Mouse (Mus musculus) stomach, embryonic 14.5 days (tissue): ENCODE results near the gene Trpc2. TPM values are rescaled to one million over a fixed set of nuclear protein-coding genes. Genes with fewer than 3 reads are reported as not detected.
A peak's percentile ranks its signal among the peaks of the same experiment; 100 is the strongest.

Experiments used
- ATAC-seq: fragments of 200-750 bp; cut with Nextera tagmentation; 2 replicates; pipeline ENCODE4 v1.8.0; 2017; ENCODE audit warnings: low read depth, moderate TSS enrichment; ENCODE audit not compliant: insufficient number of reproducible peaks, insufficient read depth, low FRiP score
- H3K27ac ChIP-seq: fragments of 300-500 bp; sonication (generic); 2 replicates; pipeline ENCODE4 v1.5.1; 2014; ENCODE audit warnings: mild to moderate bottlenecking, low read length, moderate library complexity, mixed read lengths
- H3K27me3 ChIP-seq: fragments of 300-500 bp; sonication (generic); 2 replicates; pipeline ENCODE4 v1.6.1; 2014; ENCODE audit warnings: low read length, control low read depth, mixed read lengths; ENCODE audit not compliant: control insufficient read depth, insufficient read depth
- H3K36me3 ChIP-seq: fragments of 300-500 bp; sonication (generic); 2 replicates; pipeline ENCODE4 v1.6.1; 2014; ENCODE audit warnings: mild to moderate bottlenecking, control low read depth, low read length, moderate library complexity, mixed read lengths; ENCODE audit not compliant: control insufficient read depth, insufficient read depth
- H3K4me1 ChIP-seq: fragments of 300-500 bp; sonication (generic); 2 replicates; pipeline ENCODE4 v1.6.1; 2014; ENCODE audit warnings: low read length, control low read depth, mixed read lengths; ENCODE audit not compliant: control insufficient read depth, insufficient read depth
- H3K4me2 ChIP-seq: fragments of 300-500 bp; sonication (generic); replicated peaks from 2 replicates; pipeline ENCODE4 v1.6.1; 2014; ENCODE audit warnings: low read depth, low read length, control low read depth
- H3K4me3 ChIP-seq: fragments of 300-500 bp; sonication (generic); 2 replicates; pipeline ENCODE4 v1.5.1; 2014; ENCODE audit warnings: low read depth, low read length, control low read depth
- H3K9ac ChIP-seq: fragments of 300-500 bp; sonication (generic); replicated peaks from 2 replicates; pipeline ENCODE4 v1.6.1; 2014; ENCODE audit warnings: low read depth, mild to moderate bottlenecking, control low read depth, low read length, moderate library complexity, mixed read lengths
- H3K9me3 ChIP-seq: fragments of 300-500 bp; sonication (generic); 2 replicates; pipeline ENCODE4 v1.6.1; 2016; ENCODE audit warnings: low read depth, low read length, control low read depth; ENCODE audit not compliant: control insufficient read depth
- WGBS: fragments of 180-500 bp; shearing (Covaris S2); extraction: QIAGEN DNeasy Blood & Tissue Kit; methylation state at CpG from one replicate; pipeline ENCODE4 v1.1.7; 2014; 5-methylcytosine and 5-hydroxymethylcytosine counted together
- polyA plus RNA-seq: library from polyadenylated mRNA; unstranded; fragments of >200 nt; fragmentation: Nextera tagmentation; extraction: Ambion mirVana; gene quantifications from 2 replicates; pipeline ENCODE4 v1.2.1, GENCODE M21; 2014

The Trpc2 gene
- polyA plus RNA-seq, 1 experiment from 2014 or later = not detected

DNA sequence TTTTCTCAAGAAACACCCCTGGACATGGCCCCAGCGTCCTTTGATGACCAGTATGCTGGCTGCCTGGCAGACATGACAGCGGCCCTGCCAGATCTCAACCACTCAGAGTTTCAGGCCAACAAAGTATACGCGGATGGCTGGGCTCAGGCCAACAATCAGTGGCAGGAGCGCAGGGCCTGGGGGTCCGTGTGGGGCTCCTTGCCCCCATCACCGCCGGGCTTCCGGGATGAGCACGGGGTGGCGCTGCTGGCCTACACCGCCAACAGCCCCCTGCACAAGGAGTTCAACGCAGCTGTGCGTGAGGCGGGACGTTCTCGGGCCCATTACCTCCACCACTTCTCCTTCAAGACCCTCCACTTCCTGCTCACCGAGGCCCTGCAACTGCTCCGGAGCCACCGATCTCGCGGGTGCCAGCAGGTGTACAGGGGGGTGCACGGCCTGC, 23.8 kb downstream of the Trpc2 start:
- Histone ChIP-seq H3K27ac (no peak overlapping the region), H3K9ac (0 out of 2 replicates have a peak overlapping the region, but pooled peaks have one; percentile 21), H3K4me3 (peak overlapping the region; percentile 24), H3K9me3 (no peaks in the 10 kb centered on the region), H3K36me3 (no peaks in the 10 kb centered on the region; the same call in 1 of the 2 replicates), H3K4me1 (peaks cover 6% of the 10 kb centered on the region; the same call in 1 of the 2 replicates), H3K4me2 (peak overlapping the region; percentile 66), H3K27me3 (no peaks in the 10 kb centered on the region)
- no peak for ATAC-seq
- WGBS = 16% methylated on average over 21 of the region's 23 CpGs

DNA sequence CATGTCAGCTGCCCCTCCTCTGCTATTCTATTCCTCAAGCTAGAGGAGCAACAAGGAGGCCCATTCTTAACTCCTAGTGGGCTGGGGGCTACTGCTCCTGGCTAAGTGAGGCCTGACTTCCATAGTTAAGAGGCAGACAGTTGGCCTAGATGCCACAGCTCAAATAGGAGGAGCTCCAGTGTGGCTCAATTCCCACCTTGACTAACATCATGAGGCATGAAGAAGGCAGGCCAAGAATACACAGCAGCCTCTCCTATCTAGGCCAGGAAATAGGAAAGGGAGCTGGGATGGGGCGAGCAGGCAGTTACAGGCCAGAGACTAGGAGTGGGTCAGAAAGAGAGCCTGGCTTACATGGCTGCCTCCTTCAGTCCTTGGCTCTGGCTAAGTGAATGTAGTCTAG, 25.3 kb downstream of the Trpc2 start:
- Histone ChIP-seq H3K36me3 (no peaks in the 10 kb centered on the region; the same call in 1 of the 2 replicates), H3K4me2 (no peak overlapping the region), H3K9me3 (no peaks in the 10 kb centered on the region), H3K27ac (no peak overlapping the region), H3K9ac (no peak overlapping the region), H3K4me3 (no peak overlapping the region), H3K4me1 (peaks cover 6% of the 10 kb centered on the region; the same call in 1 of the 2 replicates), H3K27me3 (no peaks in the 10 kb centered on the region)
- no peak for ATAC-seq
- WGBS = 89% methylated on average over 1 of the region's 1 CpGs

DNA sequence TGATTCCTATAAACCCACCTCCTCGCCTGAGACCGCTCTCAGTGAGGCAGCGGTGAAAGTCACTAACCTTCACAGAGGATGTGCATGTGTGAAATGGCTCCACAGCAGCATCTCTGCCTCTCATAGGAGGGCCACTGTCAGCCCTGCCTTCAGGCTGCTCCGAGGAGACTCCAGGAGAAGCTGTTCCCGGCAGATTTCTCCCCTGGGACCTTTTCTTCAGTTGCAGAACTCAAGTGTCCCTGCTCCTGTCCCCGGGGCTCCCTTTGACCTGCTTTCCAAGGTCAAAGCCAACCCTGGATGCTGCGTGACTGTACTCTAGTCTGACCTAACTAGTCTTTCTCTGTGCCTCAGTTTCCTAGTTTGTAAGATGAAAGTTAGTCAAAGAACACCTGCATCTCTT, 26.3 kb downstream of the Trpc2 start, which contains the start of gene Art5:
Gene Art5, minus strand, starts transcription at position 319 of the 400 bp plus-strand sequence.
- WGBS = 77% methylated on average over 7 of the region's 7 CpGs

DNA sequence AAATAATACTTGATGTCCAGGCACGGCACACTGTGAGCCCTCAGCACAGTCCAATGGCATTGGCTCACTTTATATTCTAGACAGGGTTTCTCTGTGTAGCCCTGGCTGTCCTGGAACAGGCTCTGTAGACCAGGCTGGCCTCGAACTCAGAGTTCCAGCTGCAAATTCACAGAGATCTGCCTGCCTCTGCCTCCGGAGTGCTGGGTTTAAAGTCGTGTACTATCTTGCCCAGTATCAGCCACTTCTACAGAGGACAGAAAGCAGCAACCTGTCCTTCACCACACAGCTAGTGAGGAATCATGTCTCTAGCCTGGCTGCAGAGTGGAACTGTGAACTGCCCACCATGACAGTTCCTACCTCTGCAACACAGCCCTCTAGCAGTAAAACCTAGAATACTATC, 26.8 kb downstream of the Trpc2 start:
- no peak for ATAC-seq
- Histone ChIP-seq H3K9ac (no peak overlapping the region), H3K36me3 (no peaks in the 10 kb centered on the region; the same call in 1 of the 2 replicates), H3K4me1 (peaks cover 6% of the 10 kb centered on the region; the same call in 1 of the 2 replicates), H3K27me3 (no peaks in the 10 kb centered on the region), H3K27ac (no peak overlapping the region), H3K4me2 (no peak overlapping the region), H3K9me3 (no peaks in the 10 kb centered on the region), H3K4me3 (no peak overlapping the region)
- WGBS = 92% methylated on average over 4 of the region's 4 CpGs

More for the DNA sequence above, 26.3 kb downstream of the Trpc2 start, which contains the start of gene Art5:
- no peak within 1 kb of the TSS for H3K27ac ChIP-seq
- no peak for ATAC-seq
- H3K9me3 ChIP-seq = no peaks in the 10 kb centered on the region
- peaks cover 6% of the 10 kb centered on the region; the same call in 1 of the 2 replicates for H3K4me1 ChIP-seq
- no peak within 1 kb of the TSS for H3K4me2 ChIP-seq
- no peaks in the 10 kb centered on the region for H3K27me3 ChIP-seq
- no peak within 1 kb of the TSS for H3K9ac ChIP-seq
- H3K36me3 ChIP-seq = no peaks in the 10 kb centered on the region; the same call in 1 of the 2 replicates
- H3K4me3 ChIP-seq = no peak within 1 kb of the TSS

GRCm38 (mm10) chr7:102113151-102113729, 30.3 kb downstream of the Trpc2 start:
- no peak overlapping the region for H3K4me2 ChIP-seq
- H3K36me3 ChIP-seq = no peaks in the 10 kb centered on the region; the same call in 1 of the 2 replicates
- H3K27ac ChIP-seq = no peak overlapping the region
- WGBS = 76% methylated on average over 45 of the region's 45 CpGs
- H3K27me3 ChIP-seq = no peaks in the 10 kb centered on the region
- H3K9ac ChIP-seq = no peak overlapping the region
- H3K4me3 ChIP-seq = no peak overlapping the region
- no peak for ATAC-seq
- no peaks in the 10 kb centered on the region for H3K4me1 ChIP-seq
- H3K9me3 ChIP-seq = no peaks in the 10 kb centered on the region

DNA sequence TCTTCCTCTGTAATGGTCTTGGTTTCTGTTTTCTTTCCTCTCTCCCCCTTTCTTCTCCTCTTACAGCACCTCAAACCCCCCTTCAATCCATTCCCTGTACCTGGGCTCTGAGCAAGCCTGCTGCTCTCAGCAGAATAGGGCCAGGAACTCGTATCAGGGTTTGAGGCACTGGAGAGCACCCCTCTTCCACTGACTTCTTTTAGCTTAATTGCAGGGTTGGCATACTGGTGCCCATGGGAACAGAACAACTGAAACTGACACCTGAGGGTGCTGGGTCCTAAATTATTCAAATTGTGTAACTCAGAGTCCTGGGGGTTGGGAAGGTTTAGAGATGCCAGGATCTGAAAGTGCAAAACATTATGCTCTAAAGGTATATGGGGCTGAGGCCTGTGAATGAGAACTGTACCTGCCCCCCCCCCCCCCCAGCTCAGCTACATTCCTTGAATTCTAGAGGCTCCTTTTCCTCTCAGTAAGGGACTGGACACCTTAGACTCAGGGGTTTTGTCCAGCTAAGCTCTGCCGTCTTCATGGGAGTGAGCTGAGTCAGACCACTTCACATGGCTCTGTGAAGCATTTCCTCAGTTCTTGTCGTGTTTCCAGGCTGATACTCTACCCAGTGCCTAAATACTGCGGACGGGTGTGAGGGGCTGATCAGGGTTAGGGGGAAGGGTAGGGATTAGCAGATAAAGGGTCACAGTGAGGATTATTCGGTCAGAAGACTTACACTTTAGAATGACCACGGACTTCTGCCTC, 33.8 kb downstream of the Trpc2 start, which contains the start of gene Chrna10:
Gene Chrna10, minus strand, starts transcription at position 250 of the 753 bp plus-strand sequence.
- WGBS = 37% methylated on average over 7 of the region's 7 CpGs
- H3K9me3 ChIP-seq = no peaks in the 10 kb centered on the region
- no peak within 1 kb of the TSS for H3K4me3 ChIP-seq
- no peak for ATAC-seq
- H3K4me2 ChIP-seq = no peak within 1 kb of the TSS
- no peak within 1 kb of the TSS for H3K27ac ChIP-seq
- H3K9ac ChIP-seq = no peak within 1 kb of the TSS
- no peaks in the 10 kb centered on the region for H3K27me3 ChIP-seq
- no peaks in the 10 kb centered on the region for H3K4me1 ChIP-seq
- peaks cover 31% of the 10 kb centered on the region for H3K36me3 ChIP-seq

DNA sequence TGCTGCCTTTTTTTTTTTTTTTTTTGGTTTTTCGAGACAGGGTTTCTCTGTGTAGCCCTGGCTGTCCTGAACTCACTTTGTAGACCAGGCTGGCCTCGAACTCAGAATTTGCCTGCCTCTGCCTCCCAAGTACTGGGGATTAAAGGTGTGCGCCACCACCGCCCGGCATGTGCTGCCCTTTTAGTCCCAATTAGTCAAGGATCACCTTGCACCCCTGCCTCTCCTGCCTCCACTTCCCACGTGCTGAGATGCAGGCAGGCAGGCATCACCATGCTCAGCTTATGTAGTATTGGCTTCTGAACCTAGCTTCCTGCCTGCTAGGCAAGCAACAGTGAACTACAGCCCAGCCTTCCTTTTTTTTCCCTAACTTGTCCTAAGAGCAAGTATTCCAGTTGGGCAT, 34.5 kb downstream of the Trpc2 start:
- Histone ChIP-seq H3K9ac (no peak overlapping the region), H3K4me1 (no peaks in the 10 kb centered on the region), H3K36me3 (peaks cover 38% of the 10 kb centered on the region), H3K9me3 (no peaks in the 10 kb centered on the region), H3K27me3 (no peaks in the 10 kb centered on the region), H3K4me3 (no peak overlapping the region), H3K4me2 (no peak overlapping the region), H3K27ac (no peak overlapping the region)
- WGBS = 78% methylated on average over 5 of the region's 6 CpGs
- no peak for ATAC-seq

- no peak overlapping the region for H3K27ac ChIP-seq
- H3K9me3 ChIP-seq = no peaks in the 10 kb centered on the region
- no peak overlapping the region for H3K9ac ChIP-seq
- ATAC-seq = no peak
- H3K27me3 ChIP-seq = no peaks in the 10 kb centered on the region
- H3K36me3 ChIP-seq = peaks cover 65% of the 10 kb centered on the region
- 97% methylated on average over 10 of the region's 10 CpGs for WGBS
- H3K4me3 ChIP-seq = no peak overlapping the region
- H3K4me1 ChIP-seq = no peaks in the 10 kb centered on the region
- H3K4me2 ChIP-seq = no peak overlapping the region
Observed at GRCm38 (mm10) chr7:102120326-102120725, 37.4 kb downstream of the Trpc2 start.
